Mouse (Mus musculus): ENCODE data around the gene Tep1.
"Not testable (repeated sequence)": the region's sequence is repeated elsewhere in the genome, so short reads cannot be mapped to it uniquely, and the experiment has no call there.

The Tep1 gene

GRCm38 (mm10) chr14:50869889-50870804, at the start of gene Tep1:
Gene Tep1 (minus strand): TSS chr14:50870560.
- DNase-seq = peak; percentile 76

GRCm38 (mm10) chr14:50911356-50911755, 41.0 kb upstream of the Tep1 start:
- no peak for DNase-seq

- DNase-seq = no peak
Measured at GRCm38 (mm10) chr14:50908126-50908525, 37.8 kb upstream of the Tep1 start.

DNA sequence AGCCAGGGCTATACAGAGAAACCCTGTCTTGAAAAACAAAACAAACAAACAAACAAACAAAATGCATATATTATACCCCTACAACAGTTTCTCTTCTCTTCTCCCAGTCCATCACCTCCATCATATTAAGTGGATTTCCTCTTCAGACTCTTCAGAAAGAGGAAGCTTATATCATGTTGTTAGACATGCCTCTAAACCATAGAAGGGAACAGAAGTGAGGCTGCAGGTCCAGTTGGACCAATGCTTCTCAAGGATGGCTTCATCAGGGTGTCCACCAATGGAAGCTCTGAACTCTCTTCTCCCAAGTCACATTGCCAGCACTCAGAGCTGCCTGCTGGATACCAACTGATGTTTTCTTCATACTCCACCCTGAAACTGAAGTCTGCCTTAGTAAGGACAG, 35.0 kb upstream of the Tep1 start:
- not testable (repeated sequence) for DNase-seq

DNA sequence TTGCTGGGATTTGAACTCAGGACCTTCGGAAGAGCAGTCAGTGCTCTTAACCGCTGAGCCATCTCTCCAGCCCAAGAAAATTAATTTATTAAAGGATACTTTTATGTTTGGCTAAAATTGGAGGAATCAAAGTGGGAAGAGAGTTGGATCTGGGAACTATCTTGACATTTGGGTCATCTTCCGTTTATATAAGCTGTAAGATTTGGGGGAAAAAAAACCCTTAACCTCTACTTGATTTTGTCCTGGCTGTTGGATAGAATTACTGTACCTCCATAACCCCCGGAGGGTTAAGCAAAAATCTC, 34.4 kb upstream of the Tep1 start:
- no peak for DNase-seq

- peak; percentile 33 for DNase-seq
Measured at GRCm38 (mm10) chr14:50903973-50904827, 33.8 kb upstream of the Tep1 start.

DNA sequence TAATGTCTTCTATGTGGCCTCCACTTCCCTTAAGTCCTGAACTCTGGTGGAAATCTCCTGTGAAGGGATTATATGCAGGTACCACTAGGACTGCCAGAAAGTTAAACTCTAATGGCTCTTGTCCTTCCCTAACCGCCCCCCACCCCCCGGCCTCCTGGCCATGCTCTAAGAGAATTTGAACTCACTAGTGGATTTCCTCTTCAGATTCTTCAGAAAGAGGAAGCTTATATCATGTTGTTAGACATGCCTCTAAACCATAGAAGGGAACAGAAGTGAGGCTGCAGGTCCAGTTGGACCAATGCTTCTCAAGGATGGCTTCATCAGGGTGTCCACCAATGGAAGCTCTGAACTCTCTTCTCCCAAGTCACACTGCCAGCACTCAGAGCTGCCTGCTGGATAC, 27.6 kb upstream of the Tep1 start:
- not testable (repeated sequence) for DNase-seq

GRCm38 (mm10) chr14:50897374-50897765, 27.0 kb upstream of the Tep1 start, which contains the start of gene Klhl33:
Gene Klhl33 (minus strand): TSS chr14:50897507.
- no peak for DNase-seq

DNA sequence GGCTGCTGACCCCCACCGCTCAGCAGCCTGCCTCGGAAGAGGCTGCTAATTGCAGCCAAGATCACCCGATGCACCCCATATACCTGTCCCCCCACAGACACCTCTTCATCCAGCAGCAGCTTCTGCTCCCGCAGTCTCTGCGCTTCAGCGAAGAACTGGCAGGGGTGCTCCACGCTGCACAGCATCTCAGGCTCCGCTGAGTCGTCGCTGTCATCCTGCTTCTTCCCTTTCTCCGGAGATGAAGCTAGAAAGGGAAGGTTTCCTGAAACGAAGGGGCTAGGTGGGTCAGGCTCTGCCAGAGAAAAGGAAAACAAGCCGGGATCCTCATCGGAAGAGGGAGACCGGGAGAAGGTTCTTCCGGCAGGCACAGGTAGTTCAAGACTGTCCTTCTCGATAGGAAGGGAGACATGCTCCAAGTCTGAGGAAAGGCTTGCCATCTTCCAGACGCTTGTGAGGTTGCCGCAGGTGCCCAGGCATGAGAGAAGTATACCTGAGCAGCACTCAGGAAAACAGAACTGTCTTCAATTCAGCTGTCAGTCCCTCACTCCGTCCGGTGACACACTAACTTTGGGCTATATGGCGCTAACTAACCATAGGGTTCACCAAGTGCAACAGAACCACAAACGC, 26.5 kb upstream of the Tep1 start:
- peak; percentile 16 for DNase-seq

- DNase-seq = no peak
Measured at GRCm38 (mm10) chr14:50895985-50896746, 25.8 kb upstream of the Tep1 start.

DNA sequence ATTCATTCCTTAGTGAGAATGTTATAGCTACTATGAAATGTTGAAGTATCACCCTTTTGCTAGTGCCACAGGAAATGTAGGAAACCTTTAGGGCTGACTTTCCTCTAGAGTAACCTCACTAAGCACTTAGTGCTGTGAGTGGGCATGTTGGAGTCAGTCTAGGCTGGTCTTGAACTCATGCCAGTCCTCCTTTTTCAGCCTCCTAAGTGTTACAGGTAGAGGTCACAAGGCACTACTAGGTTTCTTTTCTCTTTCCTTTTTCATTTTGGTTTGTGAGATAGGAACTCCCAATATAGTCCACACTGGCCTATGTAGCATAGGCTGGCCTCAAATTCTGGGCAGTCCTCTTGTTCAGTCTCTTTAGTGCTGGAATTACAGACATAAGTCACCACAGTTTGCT, 25.0 kb upstream of the Tep1 start:
- no peak for DNase-seq

- DNase-seq = no peak
Measured at GRCm38 (mm10) chr14:50892541-50893459, 22.4 kb upstream of the Tep1 start.

- DNase-seq = no peak
Measured at GRCm38 (mm10) chr14:50892091-50892490, 21.7 kb upstream of the Tep1 start.

- DNase-seq = no peak
Measured at GRCm38 (mm10) chr14:50891621-50892020, 21.3 kb upstream of the Tep1 start.

DNA sequence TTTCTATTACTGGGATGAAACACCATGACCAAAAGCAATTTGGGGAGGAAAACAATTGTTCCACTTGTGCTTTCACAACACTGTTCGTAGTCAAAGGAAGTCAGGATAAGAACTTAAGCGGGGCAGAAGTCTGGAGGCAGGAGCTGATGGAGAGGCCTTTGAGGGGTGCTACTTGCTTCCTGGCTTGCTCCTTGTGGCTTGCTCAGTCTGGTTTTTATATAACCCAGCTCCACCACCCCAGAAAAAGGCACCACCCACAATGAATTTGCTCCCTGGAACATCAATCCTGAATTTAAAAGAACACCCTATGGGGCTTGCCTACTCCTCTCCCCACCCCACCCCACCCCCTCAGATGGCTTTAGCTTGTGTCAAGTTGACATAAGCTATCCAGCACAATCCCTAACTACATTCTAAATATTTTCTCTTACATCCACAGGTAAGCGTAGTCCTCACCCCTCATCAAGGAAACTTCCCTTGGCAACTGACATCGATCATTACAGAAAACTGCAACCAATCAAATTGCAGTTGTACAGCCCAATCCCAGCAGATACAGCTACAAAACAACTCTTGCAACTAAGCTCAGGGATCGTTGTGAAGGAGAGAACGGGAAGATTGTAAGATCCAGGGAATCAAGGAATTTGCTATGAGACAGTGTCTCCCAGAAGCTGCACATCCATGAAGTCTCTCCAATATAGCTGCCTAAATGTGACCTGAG, 6.0 kb upstream of the Tep1 start:
- no peak for DNase-seq

DNA sequence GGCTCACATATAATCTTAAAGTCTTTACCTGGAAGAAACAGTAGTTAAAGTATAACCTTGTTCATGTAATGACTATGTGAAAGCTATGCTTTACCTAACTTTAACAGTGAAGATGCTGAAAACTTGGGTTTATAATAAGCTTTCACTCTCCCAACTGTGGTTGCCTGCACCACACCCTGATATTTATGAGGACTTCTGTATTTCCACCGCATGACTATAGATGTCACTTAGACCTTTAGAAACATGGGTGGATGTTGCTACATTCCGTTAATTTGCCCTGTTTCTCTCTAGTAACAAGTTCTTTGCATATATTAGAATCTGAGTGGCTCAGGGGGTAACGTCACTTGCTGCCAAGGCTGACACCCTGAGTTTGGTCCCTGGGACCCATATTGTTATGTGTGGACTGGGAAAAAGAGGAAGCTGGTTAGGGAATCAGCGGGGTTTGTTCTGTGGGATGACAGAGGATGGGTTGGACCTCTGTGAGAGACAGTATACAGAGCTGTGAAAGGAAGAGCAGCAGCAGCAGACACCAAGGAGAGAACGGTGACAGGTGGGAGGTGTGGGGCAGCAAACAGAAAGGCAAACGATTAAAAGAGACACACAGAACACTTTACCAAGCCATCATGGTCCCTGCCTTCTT, 5.4 kb upstream of the Tep1 start:
- DNase-seq = no peak

- DNase-seq = no peak
Measured at GRCm38 (mm10) chr14:50875175-50875574, 4.8 kb upstream of the Tep1 start.

GRCm38 (mm10) chr14:50871284-50871683, 924 bp upstream of the Tep1 start:
- no peak for DNase-seq

DNA sequence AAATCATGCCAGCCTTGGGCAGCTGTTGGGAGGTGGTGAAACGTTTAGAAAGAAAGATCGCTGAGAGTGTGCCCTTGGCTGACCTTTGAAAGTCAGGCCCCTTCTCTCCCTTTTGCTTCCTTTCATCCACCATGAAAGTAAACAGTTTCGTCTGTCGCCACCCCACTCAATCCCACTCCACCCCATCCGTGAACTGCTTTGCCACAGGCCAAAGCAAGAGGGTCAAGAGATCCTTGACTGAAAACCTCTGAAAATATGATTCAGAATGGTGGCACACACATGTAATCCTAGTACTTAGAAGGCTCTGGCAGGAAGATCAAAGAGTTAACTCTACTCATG, 414 bp upstream of the Tep1 start:
- DNase-seq = peak; percentile 14

- DNase-seq = no peak
Measured at GRCm38 (mm10) chr14:50868656-50869055, 1.7 kb downstream of the Tep1 start.

All from thymus, postnatal 4 days (tissue).